Mouse (Mus musculus): ENCODE measurements around the gene Ccnh. TPM values are rescaled to one million over a fixed set of nuclear protein-coding genes. Genes with fewer than 3 reads are reported as not detected.

Gene Ccnh
- polyA plus RNA-seq (2014; fragmentation: Illumina TruSeq; extraction: RNeasy Lipid Tissue Mini Kit (QIAGEN cat#74804); ENCODE audit: low read depth, low replicate concordance) = 26.5 TPM

GRCm38 (mm10) chr13:85188903-85189643 lies at the start of gene Ccnh:
Gene Ccnh (plus strand): TSS chr13:85189408.

Other genes starting within 250 kb of the Ccnh start
- 52.4 TPM for gene Rasa1, start 99.7 kb downstream of the Ccnh start, polyA plus RNA-seq (2014; fragmentation: Illumina TruSeq; extraction: RNeasy Lipid Tissue Mini Kit (QIAGEN cat#74804); ENCODE audit: low read depth, low replicate concordance)